Mouse (Mus musculus) R1 (cell line): ENCODE results near the gene Cep55.

Source experiments
- DNase-seq: peaks from one replicate; pipeline ENCODE4 v3.0.0-alpha.2; 2018; ENCODE audit warnings: low read depth, low spot score

Cep55 gene

DNA sequence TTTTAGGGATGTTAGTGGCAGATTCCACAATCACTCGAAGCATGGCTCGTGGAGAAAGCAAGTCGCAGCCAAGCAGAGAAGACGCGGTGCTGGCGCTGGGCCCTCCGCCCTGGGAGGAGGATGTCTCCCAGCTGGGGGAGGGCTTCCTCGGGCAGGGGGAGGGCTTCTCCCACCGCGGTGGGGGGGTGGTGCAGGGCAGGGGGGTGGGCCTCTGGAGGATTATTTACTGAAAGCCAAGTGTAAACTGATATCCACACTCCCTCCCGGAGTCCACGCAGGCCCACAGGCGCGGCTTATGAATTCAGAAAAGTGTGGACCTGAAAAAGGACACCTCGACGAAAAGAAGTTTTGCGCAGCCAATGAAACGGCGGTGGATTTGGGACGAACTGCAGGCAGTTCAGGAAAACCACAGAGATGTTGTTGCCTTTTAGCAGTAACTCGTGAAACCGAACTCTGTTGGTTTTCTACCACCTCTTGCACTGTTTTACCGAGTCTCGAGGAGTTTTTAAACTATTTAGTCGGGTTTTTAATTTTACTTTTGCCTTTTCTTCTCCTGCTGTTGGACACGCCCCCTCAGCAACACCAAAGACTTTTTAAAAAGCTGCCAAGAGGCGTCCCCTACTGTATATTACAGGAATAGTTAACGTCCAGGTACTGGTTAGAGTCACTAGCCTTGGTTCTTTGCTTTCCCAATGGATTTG, 11.4 kb upstream of the Cep55 start, which contains the start of gene Myof:
TSS of gene Myof (minus strand) at position 297 of the 701 bp plus-strand sequence.
- DNase-seq: peak; percentile 75

DNA sequence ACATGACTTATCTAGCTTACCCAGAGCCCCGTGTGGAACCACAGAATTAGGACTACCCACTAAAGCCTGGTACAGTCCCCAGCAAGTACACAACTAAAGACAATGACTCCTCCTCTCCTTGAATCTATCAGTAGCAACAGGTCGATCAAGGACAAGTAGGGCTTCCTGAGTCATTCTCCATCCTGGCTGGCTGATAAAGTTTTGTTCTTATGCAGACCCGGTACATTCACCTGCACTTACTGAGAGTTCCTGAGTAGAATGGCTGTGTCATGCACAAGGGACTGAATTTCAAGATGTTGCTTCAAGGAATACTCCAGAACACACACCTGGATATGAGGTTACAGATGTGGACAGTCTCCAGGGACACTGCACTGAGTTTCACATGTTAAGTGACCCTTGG, 9.6 kb upstream of the Cep55 start:
- DNase-seq: peak; percentile 67

DNA sequence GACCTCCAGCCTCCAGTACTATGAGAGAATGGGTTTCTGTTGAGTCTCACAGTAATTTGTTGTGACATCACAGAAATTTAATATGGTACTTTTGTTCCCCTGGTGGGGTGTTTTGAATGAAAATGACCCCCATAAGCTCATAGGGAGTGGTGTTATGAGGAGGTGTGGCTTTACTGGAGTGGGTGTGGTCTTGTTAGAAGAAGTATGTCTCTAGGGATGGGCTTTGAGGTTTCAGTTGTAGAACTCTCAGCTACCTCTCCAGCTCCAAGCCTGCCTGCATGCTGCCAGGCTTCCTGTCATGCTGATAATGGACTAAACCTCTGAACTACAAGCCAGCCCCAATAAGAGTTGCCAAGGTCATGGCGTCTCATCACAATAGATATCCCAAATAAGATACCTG, 5.1 kb upstream of the Cep55 start:
- DNase-seq: peak; percentile 82

DNA sequence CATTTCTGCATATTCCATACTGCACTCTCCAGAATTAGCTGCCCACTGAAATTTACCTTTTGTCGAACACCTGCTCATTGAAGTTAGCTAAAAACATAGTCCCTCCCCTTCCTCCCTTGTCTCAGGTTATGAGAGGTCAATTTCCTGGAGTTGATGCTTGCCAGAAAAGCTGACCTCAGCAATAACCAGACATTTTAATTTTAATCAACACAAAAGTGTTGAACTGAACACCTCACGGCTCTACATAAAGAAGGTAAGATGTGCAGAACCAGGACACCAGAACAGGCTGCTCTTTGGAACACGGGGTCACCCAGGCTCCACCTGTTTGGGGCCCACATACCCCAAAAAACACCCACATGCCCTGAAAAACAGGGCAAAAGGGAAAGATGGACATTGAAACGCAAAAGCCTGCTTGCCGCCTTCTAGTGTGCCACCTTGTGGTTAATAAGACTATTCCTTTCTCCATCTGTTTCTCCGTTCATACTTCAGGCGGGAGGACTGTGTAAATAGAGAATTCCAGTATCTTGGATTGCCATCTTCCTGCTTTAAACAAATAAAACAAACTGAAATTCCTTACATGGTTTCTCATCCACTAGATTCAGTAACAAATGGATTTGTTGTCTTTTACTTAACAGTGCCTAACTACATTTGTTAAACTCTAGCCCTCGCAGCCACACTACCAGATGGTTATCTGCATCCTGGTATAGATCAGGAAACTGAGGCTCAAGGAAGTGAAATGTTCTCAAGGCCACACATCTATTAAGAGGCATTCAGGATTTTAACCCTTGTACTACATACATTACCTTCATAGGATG, 1.4 kb upstream of the Cep55 start:
- peak; percentile 65 for DNase-seq

DNA sequence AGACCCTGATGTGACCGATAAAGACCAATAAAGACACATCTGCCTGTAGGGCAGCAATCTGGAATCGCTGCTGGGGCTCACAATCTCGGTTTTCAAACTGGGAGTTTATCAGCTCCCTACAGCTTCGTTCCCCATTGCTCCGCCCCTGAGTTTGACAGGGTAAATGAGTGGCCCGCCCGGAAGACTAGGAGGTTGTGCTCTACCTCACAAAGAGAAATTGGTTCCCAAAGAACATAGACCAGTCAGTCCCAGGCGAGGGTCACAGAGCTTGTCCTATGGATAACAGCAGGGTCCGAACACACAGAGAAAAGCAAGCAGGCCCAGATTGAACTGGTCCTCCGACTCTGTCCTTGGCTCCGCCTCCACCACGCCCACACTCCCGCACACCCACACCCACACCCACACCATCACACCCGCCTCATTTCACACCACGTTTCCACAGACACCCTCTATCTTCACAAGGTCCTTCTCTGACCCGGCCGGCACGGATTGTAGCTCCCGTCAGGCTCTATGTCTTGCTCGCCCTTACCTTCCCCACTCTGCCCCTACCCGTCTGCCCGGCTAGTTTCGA, 577 bp upstream of the Cep55 start:
- peak; percentile 91 for DNase-seq

DNA sequence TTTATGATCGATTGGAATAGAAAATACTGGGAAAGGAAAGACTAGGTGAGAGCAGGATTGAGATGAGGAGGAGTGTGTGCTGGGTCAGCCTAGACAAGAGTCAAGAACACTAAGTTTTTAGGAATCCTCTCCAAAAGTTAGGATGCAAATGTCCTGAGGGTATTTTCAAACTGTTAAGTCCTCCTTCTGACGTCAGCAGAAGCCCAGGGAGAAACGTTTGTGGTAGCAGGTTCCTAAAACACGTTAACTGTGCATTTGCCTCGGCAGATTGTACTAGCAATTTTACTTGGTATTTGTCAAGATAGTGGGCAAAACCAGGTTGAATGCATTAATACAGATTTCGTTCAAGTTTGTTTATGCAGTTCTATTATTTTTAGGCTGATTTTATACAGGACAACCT, 987 bp downstream of the Cep55 start:
- DNase-seq: peak; percentile 60

DNA sequence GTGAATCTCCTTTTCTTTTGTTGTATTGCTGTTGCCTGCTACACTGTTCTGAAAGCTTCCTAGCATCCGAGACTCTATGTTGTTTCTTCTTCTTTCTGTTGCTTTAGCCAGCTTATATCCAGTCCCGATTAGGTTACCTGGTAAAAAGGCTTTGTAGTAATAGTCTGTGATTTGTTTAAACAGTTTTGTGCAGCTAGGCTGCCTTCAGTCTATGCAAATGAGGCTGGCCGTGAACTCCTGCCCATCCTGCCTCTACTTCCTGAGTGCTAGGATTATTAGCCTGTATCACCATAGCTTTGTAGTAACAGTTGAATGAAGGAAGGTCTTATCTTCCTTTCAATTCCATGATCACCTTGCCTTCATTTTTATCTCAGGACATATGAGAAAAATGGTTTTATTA, 1.5 kb downstream of the Cep55 start:
- peak; percentile 74 for DNase-seq

DNA sequence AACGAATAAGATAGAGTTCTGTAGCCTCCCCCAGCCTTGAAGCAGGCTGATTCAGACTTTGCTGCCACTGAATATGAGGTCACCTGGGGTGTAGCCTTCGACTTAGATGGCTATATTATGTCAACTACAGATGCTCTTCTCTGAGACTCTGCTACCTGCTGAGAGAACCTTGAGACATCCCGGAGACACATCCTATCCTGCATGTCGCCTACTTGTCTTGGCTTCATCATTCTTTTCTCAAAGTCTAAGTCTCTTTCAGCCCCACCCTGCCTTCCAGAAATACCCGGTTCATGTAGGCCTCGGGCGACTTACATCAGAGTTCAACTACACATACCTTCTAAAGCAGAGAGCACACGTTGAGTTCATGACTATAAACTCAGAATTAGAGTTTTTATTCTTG, 2.1 kb downstream of the Cep55 start:
- DNase-seq: peak; percentile 88

DNA sequence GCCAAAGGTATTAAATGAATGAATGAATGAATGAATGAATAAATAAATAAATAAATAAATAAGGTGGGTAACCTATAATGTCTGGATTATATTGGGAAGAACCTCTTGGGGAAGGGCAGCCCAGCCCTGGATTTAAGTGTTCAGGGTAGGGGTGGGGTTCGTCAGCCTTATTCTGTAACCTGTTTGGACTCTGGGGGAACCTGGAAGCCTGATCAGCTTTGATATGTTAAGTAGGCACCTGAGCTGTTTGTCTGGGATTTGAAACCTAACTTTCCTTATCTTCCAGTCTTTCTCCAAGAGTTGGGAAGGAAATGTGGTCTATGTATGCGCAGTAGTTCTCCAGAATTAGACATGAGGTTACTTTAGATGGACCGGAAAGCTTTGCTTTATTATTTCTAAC, 8.4 kb downstream of the Cep55 start:
- DNase-seq: peak; percentile 76

DNA sequence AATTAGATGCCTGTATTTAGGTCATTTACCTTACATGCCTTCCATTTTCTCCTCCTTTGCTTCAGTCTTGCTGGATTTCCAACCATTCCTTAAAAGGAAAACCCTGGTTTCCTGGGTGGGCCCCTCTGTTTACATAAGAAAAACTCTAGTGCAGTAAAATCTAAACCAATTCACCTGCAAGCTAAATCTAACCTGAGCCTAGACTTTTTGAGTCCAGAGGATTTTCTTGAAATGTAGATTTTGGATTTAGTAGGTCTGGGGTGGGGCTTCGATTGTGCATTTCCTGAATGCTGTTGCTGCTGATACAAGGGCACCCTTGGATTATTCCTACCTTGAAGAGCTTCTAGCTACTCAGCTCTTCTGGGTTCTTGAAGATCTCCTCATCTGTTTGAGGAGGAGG, 9.2 kb downstream of the Cep55 start:
- DNase-seq: peak; percentile 94

DNA sequence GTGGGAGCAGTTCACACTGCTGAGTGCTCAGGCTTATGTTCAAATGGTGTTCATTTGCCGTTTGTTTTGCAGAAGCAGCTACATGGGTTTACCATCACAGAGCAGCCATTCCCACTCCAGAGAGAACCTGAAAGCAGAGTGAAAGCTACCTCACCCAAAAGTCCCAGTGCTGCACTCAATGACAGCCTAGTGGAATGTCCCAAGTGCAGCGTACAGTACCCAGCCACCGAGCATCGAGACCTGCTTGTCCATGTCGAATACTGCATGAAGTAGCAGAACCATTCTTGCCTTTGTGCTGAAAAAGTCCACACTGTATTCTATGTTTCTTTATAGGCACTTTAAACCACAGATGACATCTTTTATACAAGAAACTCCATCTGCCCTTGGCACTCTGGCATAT, 18.4 kb downstream of the Cep55 start:
- DNase-seq: no peak

DNA sequence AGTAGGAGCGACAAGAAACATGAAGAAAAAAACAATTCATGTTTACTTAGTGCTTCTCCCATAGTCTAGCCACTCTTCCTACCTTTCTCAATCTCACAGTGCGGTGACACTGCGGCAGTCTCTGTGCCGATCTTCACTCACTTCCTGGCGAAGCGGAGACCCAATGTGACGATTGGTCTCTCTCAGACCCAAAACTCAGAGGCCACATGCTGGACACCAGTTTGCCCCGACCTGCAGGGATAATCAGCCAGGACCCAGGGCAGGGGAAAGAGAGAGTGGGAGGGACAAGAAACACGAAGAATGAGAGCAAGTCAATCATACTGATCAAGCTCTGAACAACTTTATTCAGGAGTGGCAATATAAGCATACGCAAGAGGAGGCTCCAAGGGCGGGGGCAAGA, 20.2 kb downstream of the Cep55 start:
- no peak for DNase-seq

DNA sequence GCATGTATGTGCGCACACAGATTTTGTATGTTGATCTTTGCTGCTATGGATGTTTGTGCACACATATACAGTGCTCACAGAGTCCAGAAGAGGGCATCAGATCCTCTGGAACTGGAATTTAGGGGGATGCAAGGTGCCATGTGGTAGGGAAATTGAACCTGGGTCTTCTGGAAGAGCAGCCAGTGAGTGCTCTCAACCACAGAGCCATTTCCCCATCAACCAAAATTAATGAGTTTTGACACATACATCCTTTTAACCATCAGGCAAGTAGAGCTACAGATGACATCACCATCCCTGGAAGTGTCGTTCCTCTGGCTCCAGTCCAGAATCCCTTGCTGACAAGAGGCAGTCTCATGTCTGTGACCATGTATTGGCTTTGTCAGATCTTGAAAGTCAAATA, 21.4 kb downstream of the Cep55 start:
- peak; percentile 52 for DNase-seq

DNA sequence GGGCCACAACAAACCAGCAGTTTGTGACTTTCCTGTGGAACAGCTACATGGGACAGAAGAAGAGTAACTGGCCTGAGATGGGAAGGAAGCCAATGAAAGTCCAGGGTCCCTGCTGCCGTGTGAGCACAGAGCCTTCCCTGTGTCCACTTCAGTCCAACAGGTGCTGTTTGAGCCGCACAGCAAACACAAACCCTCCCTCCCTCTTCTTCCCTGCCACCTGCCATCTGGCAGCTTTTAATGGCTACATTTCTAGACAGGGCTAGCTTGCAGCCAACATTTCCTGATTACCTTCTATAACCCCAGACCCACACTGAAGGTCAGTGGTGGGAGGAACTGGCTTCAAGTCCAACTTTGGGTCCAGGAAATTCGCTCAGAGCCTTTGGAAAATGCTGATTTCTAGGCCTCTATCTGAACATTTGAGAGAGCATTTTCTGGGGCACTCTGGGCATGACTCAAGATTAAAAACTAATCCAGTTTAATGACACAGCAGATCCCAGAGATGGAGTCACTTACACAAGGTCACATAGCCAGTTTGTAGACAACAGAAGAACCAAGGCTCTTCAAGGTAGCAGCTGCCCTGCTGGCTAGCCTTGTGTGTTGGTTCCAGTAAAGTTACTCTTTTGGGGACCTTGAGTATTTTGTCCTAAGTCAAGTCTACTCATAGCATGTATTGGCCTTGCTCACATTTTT, 23.2 kb downstream of the Cep55 start:
- no peak for DNase-seq

DNA sequence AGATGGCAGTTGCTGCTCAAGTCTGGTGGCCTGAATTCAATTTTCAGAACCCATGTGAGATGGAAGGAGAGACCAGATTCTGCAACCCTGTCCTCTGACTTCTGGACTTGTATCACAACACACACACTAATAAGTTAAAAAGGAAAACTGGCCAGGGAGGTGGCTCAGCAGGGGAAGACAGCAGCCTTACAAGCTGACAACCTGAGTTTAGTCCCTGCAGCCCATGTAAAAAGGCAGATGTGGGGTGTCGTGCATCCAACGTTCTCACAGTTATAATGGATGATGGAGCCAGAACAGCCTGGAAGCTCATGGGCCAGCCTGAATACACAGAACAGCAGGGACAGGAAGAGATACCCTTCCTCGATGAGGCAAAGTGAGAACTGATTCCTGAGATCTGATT, 26.6 kb downstream of the Cep55 start:
- no peak for DNase-seq

DNA sequence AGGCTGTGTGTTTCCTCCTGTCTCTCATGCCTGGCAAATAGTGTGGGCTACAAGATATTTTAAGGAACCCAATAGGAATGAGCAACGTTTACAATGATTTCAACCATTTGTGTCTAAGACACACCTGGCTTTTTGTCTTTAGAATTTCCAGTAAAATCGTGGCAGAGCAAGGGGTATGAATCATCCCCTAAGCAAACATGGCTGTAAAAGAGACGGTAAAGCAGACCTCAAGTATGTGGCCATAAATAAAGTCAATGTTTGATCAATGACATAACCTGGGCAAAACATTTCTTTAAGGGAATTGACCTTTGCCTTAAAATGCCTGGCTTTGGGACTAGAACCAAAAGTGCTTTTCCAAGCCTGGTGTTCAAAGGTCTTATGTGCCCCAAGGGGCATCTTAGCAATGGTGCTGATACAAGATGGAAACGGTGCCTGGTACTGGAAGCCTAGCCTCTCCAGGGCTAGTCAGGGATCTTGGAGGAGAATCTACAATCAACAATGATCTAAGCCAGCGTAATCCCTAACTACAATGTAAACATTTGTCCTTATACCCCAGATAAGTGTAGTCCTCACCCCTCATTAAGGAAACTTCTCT, 28.2 kb downstream of the Cep55 start:
- no peak for DNase-seq

DNA sequence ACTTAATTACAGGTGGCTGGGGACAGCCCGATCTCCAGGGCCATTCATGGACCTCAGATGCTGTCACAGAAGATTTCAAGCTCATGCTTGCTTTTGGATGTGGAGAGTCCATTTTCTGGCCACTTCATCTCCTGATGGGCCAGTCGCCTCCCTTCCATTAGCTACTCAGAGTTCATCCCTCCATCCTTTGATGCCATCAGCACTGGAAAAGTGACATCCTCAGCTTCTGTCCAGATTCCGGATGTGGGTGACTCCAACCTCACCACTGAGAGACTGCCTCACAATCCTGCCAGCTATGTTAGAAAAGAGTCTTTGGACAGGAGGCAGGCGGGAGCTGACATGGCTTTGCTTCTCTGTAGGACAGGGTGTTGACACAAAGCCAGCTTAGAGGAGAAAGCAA, 31.0 kb downstream of the Cep55 start:
- DNase-seq: no peak

DNA sequence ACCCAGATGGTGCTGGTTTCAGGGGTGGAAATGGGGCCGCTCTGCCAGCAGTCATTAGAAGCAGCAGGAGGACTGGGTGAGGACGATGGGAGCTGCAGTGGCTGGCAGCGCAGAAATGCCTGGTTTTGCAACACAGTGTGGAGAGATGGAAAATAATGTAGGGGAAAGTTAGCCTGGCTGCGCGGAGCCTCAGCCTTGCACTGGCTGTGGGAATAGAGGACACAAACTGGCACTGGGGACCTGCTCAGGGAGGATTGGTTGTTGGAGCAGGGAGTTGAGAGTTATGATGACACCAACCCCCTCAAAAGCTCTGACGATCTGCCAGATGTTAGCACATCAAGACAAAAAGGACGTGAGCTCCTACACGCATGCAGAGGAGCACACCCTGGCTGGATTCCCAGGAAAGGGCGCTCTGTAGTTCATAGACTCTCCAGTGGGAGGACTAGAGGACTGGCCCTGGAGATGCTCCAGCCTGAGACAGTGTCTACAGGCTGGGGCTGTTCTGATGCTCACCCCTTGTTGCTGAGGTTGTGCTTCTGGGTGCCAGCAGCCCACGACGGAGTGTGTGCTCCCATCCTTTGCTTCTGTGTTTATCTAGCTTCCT, 32.2 kb downstream of the Cep55 start:
- peak; percentile 74 for DNase-seq

DNA sequence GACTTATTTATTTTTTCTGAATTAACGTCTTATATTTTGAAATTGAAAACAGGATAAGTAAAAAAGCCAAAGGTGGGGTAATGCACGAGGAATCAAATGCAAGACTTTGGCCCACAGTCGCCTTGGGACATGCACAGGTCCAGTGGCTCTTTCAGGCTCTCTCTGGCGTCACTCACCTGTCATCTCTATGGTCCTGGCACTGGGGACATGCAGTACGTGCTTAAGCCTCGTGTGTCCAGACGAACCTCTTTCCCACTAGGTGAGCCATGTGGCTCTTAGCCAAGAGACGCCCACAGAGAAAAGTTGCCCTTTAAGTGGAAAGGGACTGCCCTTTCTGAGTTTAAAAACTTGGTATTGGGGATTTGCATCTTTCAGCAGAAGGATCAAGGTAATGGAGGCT, 34.5 kb downstream of the Cep55 start:
- DNase-seq: no peak

DNA sequence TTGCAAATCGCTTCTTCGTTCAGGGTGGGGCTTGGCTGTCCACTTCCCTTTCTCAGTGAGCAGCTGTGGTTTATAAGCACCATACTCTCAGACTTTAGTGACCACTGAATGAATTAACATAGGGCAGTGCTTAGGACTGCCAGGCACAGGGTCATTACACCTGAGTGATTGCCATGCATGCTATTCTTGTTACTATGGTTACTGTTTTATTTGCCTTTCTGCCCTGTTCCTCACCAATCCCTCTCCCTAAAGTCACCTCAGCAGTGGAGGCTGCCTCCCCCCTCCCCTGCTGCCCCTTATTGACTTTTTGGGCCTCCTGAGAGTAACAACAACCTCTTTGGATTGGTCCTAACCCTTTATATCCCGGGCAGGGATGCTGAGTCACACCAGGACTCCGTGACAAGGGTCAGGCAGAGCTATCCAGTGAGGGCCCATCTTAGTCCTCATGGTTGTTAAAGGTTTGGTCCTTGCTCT, 36.7 kb downstream of the Cep55 start:
- DNase-seq: no peak

DNA sequence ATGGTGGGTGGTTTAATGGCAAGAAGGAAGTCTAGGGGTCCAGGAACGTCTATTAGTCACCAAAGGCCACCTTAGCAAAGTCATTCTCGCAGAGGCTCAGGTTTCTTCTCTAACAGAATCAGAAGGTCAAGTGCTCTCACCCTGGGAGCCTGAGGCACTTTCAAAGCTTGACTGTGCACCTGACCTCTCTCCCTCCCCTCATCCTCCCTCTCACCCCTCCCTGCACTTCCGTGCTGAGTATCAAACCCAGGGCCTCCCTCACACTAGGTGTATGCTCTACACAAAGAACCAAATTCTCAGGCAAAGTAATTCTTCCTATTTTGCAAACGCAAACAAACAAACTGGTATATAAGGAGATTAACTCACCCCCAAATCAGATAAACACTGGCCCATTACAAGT, 41.4 kb downstream of the Cep55 start:
- DNase-seq: peak; percentile 38
